Mouse (Mus musculus) erythroblast, embryonic 14.5 days (primary cell): ENCODE measurements at regions not wholly inside any gene's neighbourhood (a gene's known extent, or its start where the extent isn't known, plus 50 kb on each side); places are given as distances from the start of the nearest gene placed in this dataset.

Experiments
- GATA1 ChIP-seq: IDR thresholded peaks from 2 replicates; pipeline ENCODE4 v1.6.1; 2012; ENCODE audit warnings: low read length, inconsistent platforms, mixed read lengths
- TAL1 ChIP-seq: IDR thresholded peaks from 3 replicates; pipeline ENCODE4 v1.6.1; 2012; ENCODE audit warnings: low read length, inconsistent platforms, mixed read lengths

GRCm38 (mm10) chr7:73662536-73662935 is 77.6 kb upstream of the Fam174b start:
- TF ChIP-seq TAL1: no peak
- no peak for TF ChIP-seq GATA1
